Mouse (Mus musculus) adrenal gland, adult 8-10 months (tissue): ENCODE measurements around the gene Smpd3. TPM values are rescaled to one million over a fixed set of nuclear protein-coding genes. Genes with fewer than 3 reads are reported as not detected.
"Not testable (repeated sequence)": the region's sequence is repeated elsewhere in the genome, so short reads cannot be mapped to it uniquely, and the experiment has no call there.

ENCODE experiments used
- DNase-seq: peaks from one replicate; pipeline ENCODE4 v3.0.0; 2022
- total RNA-seq, 4 experiments: library from RNA; stranded (reverse); gene quantifications; 2 replicates each; pipeline ENCODE4 v1.2.4; 2022

The Smpd3 gene
- total RNA-seq, 4 experiments from 2014 or later = 8.3 to 13.7 (median 11.4) TPM

DNA sequence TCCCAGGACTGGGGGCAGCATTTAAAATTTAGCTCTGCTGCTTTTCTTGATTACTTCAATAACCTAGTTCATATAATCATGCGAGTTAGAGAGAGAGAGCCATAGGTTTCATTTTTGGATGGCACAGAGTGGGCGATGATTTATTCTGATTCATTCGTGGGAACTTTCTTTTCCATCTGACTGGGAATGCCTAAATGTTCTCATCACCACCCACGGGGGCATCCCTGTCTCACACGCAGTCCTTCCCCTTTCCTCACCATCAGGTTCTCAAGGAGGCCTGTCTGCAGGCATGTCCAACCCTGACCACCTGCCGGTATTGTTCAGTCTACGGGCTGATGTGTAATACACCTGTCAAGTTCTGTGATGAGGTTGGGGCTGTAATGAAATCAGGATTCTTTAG lies 16.4 kb downstream of the Smpd3 start:
- no peak for DNase-seq

DNA sequence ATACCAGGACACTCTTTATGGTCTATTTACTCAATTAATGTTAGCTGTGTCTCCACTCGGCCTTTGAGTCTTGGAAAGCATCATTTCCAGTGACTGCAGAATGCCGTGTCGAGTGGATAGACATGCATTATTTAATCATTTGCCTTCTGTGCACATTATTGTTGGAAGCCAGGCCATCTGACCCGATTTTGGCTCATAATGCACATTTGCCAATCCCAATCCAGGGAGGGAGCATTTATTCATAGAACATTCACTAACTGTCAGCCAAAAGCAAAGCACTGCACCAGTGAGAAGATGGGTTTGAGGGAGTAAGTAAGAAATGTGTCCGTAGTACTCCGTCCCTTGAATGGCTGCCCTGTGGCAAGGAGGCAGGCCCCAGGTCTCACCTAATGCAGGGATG lies 17.8 kb downstream of the Smpd3 start:
- DNase-seq = no peak

GRCm38 (mm10) chr8:106317091-106317490 lies 20.7 kb downstream of the Smpd3 start:
- DNase-seq = no peak

DNA sequence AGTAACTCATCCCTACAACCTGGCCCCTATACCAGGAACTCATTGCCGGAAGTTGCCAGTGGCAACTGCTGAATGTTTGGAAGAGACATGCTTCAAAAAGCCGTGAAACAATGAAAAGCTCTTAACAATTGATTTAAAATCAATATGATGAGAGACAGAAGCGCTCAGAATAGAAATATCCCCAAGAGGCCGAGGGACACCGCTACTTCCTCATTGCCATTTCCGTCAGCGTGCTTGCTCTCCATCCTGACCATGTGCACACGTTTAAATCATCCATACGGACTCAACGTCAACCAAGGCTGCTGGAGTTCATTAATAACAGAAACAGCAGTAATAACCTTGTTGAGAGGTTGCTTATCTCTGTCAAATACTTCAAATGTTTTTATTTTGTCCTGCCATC lies 21.3 kb downstream of the Smpd3 start:
- no peak for DNase-seq

DNA sequence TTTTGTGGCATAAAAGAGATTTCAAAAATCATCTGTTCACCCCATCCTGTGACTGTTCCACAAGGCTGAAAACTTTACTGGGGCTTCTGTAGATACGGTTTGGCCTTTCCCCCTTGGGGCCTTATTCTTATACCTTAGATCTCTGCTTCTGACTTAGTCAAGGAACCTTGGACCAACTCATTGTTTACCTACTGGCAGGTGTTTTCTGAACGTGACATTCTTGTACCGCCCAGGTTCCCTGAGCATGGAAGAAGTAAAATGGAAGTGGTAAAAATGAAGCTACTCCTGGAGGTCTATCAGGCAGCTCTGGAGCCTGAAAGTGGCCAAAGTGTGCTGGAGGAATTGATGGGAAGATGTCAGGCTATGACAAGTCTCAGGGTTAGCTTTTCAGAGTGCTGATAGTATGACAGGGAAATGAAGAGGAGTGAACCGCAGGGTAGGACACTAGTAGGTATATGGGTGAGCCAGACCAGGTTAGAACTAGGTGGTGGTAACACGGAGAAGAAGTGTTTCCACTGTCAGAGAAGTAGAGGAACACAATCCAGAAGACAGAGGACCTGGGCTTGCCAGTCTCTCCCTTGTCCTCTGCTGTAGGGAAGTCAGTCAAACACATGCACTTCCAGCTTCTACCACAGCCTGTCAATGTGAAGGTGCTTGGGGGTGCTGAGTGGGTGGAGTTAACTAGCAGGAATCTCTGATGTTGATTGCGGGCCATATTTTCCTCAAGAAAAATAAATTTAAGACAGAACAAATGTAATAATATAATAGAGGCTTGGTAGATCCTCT lies 22.2 kb downstream of the Smpd3 start:
- no peak for DNase-seq

DNA sequence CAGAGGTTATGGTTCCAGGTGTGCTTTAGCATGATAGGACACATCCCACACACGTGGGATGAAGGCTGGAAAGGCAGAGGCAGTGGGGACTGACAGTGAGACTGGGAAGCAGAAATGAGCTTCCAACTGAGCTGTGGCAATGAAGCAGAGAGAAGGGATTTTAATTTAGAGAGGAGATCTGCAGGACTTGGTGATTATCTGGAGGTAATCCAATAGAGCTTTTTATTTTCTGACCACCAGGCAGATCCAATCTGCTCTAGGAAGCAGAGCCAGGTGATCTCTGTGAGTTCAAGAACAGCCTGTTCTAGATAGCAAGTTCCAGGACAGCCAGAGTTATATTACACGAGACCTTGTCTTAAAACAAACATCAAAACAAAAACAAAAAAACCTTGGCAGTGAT lies 24.0 kb downstream of the Smpd3 start:
- DNase-seq = no peak

DNA sequence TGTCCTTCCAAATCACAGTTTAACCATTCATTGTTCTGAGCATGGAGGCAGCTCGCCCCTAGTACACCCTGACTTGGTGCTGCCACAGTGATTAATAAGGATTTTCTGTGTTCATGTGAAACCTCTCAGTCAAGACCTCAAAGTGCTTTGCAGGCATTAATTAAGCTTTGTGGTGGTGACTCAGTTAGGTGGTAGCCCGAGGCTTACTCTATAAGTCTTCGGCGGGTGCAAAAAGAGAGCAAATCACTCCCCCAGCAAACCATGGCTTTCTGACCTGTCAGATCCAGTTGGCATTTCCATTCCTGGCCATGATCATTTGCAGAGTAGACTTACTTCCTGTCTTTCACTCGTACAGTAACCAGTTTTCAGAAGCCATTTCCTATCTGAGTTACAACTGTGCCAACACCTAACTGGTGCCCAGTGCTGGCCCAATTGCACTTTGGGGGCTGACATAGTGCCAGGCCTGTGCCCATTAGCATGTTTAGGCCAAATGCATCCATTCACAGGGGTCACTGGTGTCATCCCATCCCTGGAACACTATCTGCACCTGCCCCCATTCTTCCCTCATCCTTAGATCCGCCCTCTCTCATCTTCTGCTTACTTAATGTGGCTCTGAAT lies 24.6 kb downstream of the Smpd3 start:
- no peak for DNase-seq

DNA sequence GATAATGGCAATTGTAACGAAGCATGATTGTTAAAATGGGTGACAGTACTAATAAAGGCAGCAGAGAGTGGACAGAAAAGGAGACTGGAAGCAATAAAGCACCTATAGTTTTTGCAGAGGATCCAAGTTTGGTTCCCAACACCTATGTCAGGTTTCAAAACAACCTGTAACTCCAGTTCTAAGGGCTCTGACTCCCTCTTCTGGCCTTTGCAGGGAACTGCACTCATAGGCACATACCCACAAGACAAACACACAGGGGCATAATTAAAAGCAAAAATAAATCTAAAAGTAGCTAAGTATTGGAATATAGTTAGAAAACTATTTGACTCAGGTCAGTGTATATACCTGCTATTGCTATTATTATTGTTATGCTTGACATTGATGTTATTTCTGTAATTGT lies 25.8 kb downstream of the Smpd3 start:
- DNase-seq = no peak

DNA sequence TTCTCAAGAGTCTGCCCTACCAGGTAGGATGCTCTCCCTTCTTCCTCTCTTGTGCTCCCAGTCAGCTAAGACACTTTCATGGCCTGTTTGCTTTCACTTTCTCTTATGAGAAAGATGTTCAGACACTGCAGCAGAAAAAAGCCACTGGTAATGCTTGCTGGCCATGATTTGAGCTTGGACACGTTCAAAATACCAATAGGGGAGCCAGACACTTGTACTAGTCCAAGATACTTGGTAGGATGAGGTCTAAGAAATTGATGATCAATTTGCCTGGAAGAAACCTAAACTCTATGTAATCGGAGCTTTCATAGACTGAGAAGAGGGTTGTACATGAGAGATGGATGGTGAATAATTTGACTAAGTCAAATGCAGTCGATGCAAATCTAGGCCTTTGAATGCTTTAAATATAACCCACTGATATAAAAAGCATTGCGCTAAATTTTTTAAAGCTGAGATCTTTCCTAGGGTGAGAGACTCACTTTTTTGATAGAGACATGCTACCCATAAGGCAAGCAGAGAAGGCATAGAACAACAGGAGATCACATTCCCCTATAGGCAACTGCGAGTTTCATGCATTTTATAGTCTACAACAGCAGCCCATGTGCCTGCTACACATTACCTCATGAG lies 27.6 kb downstream of the Smpd3 start:
- DNase-seq = no peak

- peak; percentile 34 for DNase-seq
These were observed 29.6 kb downstream of the Smpd3 start for GRCm38 (mm10) chr8:106308082-106308786.

DNA sequence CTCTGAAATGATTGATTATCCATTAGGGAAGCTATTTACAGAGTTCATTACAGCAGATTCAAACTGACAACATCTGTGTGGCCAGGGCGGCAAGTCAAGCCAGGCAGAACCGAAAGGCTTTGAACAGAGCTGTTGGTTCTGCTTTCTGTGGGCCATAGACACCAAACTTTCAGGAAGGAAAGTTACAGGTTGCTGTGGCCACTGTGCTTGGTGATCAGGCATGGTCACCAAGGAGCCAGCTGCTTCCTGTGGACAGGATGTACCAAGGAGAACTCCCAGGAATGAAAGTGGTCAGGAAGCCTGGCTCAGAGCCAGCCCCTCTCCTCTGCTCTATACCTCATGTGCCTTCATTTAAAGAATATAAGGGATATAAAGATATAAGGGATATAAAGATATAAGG lies 30.2 kb downstream of the Smpd3 start:
- DNase-seq = peak; percentile 9

GRCm38 (mm10) chr8:106306711-106307248 lies 31.0 kb downstream of the Smpd3 start:
- DNase-seq = not testable (repeated sequence)

DNA sequence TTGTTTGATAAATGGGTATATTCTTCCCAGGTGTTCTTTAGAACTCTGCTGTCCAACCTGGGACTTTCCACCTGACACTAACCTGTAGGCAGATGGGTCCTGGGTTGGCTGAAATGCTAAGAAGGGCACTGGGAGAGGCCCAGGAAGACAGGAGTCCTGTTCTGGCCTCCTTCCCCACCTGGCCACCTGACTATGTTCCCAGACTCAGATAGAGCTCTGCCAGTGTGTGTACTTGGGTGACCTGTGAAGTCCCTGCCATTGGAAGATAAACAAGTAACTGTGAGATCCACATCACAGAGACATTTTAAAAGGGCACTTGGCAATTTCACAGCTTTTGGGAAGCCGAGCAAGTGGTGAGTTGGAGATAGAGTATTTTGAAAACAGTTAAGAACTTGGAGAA lies 31.7 kb downstream of the Smpd3 start:
- no peak for DNase-seq

DNA sequence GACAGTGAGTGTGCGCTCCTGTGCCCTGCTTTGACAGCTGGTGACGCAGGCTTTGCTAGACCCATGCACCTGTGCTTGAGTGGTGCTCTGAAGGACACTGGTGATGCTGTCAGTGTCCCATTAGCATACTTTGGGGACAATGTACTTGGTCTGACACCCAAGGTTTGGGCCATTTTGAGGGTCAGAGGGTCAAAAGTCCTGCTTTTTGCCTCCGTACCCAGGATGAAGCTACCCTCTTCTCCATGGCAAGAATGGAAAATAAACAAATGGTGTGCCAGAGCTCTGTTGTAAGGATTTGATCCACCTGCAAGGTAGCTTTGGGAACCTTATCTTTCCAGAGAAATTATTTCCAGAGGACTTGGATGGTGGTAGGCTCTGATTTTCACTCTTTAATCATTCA lies 32.5 kb downstream of the Smpd3 start:
- no peak for DNase-seq

DNA sequence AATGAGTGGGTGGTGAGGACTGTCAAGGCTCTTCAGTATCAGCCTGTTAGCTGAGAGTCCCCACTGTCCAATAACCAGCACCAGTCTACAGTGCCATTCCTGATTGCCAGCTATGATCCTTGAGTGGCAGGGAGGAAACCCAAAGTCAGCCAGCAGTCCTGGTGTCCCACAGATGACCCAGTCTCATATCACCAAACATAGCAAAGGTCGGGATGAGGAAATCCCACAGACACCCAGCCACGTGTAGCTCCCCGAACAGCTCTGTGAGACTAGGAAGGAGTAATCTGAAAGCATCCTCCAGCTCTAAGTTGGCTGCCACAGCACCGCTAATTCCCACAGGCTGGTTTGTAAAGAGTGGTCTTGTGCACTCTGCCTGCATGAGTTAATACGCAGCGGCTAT lies 33.5 kb downstream of the Smpd3 start:
- DNase-seq = no peak

DNA sequence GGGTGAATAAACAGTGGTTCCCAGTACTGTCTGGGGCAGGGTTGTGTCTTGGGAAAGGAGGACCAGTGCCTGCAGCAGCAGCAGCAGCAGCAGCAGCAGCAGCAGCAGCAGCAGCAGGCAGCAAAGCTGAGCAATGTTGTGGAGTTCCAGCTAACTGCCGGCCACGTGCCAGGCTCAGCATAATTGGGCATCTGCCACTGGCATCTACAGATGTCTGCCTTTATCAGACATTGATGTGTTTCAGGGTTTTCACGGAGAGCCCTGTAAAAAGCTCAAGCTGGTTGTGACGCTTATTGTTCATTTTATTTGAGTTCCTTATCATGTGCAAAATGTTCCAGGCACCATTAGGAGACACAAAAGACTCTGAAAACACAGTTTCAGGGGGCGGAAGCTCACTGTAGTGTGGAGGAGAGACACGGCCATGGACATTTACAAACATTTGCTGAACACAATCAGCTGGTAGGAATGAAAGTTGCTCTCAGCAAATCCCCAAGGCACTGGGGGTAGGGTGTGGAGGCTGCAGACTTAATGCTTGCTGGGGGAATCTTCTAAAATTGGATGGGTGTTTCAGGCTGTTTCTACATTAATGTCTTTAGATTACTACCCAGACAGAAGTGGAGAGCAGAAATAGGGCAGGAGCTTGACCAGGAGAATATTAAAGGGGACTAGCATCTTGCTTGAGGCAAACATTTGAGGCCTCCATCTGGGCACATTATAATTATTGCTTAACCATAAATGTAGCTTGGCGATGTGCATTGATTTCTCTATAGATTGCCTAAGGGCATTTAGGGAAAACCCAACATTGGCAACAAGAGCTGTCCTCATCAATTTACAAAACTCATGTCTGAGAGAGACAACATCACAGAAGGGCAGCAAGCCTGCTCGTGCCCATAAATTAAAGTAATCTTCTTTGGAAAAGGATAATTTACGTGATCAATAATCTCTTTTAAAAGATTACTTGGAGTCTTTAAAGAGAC lies 36.8 kb downstream of the Smpd3 start:
- DNase-seq = no peak

- DNase-seq = no peak
These were observed 38.1 kb downstream of the Smpd3 start for GRCm38 (mm10) chr8:106299686-106300085.

- DNase-seq = no peak
These were observed 38.9 kb downstream of the Smpd3 start for GRCm38 (mm10) chr8:106298846-106299245.

GRCm38 (mm10) chr8:106298261-106298660 lies 39.5 kb downstream of the Smpd3 start:
- DNase-seq = peak; percentile 10

- no peak for DNase-seq
These were observed 45.0 kb downstream of the Smpd3 start for GRCm38 (mm10) chr8:106292484-106293396.

DNA sequence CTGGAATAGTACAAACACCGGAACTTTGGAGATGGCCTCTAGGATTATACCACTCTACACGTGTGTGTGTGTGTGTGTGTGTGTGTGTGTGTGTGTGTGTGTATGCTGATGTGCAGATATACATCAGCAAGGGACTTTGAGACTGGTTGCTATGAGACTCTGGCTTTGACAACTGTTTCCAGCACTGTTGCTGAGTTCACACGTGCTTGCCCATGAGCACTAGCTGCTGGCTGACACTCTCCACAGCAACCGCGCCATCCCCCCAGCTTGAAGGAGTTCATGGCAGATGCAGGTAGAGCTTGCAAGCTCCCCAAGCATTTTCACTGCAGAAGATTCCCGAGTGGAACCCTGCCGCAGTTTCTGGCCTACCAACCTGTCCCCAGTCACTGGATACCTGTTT lies 48.3 kb downstream of the Smpd3 start:
- no peak for DNase-seq
